Mouse (Mus musculus): Measurements from ENCODE around the gene Mnt. TPM values are rescaled to one million over a fixed set of nuclear protein-coding genes. Genes with fewer than 3 reads are reported as not detected.
"Not testable (repeated sequence)": the region's sequence is repeated elsewhere in the genome, so short reads cannot be mapped to it uniquely, and the experiment has no call there.

The Mnt gene
- polyA plus RNA-seq (2021) = 24.7 TPM

DNA sequence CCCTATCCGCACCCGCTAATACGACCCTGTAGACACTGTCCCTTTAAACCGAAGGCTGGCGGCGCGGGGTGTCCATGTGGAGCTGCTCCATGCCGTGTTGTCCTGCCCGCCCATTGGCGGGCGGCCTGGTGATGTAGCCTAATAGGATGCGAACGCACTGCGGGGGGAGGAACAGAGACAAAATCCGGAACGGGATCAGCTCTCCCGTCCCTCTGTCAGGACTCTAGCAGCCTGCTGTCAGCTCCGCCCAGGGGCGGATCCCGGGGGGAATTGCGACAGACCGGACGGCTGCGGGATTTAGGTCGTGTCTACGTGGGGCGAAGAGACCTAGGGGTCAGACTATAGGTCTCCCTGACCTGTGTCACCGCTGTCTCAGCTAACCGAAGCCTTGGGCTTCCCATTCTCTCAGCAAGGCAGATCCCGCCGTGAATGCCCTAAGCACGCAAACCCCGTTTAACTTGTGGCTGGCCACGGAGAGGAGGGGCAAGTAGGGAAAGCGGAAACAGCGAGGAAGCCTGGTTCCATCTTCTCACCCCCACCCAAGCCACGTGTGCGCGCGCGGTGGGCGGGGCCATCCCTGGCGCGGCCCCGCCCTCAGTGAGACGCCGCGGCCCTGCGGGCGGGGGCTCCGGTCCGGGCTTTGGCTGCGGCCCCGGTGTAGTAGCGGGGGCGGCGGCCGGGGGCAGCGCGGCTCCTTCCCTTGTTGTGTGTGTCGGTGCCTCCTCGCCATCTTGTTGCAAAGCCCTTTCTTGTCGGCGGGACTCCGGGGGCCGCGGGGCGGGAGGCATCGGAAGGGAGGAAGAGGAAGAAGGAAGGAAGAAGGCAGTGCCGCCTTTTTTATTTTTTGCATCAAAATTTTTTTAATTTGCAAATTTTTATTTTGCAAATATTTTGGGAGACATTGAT, at the start of gene Mnt:
Gene Mnt (plus strand): TSS at position 665 of the 906 bp plus-strand sequence.
- peak; percentile 66 for ATAC-seq
- in situ Hi-C loops (cut with MboI; ENCODE audit: low pct_unique_long_range_greater_than_20kb) = no loop called here

DNA sequence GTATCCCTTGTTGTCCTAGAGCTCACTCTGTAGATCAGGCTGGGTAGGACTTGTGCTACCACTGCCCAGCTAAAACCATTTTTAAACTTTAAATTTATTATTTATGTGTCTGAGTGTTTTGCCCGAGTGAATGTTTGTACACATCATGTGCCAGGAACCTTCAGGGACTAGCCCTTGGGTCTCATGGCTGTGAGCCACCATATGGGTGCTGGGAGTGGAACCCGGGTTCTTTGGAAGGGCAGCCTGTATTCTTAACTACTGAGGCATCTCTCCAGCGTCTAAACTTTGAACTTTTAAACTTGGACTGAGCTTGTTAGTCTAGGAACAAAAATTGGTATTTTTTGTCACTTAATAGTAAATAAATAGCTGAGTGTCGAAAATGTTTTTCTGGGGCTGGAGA, 37.8 kb upstream of the Mnt start:
- DNase-seq (ENCODE audit: low read depth, low spot score) (no peak), ATAC-seq (no peak)
- H3K27me3 ChIP-seq = no peaks in the 10 kb centered on the region
- in situ Hi-C loops (cut with MboI; ENCODE audit: low pct_unique_long_range_greater_than_20kb) = no loop called here
- TF ChIP-seq CTCF (IDR thresholded peaks at IDR 0.05) = no peak
- POLR2A ChIA-PET = no interaction called here
- CTCF ChIA-PET = interaction anchor here (1.0 to 1.5 kb wide), 6 partner anchors 7 to 81 kb away, joined by 3 to 4 read pairs (median 3); no protein-coding TSS in a partner anchor

More for the DNA sequence above, at the start of gene Mnt:
- DNase-seq (ENCODE audit: low read depth, low spot score) = peak; percentile 99
- TF ChIP-seq CTCF (IDR thresholded peaks at IDR 0.05) = no peak
- ChIA-PET CTCF (interaction anchor here (2.5 kb wide), 1 partner anchor 10 kb away, joined by 9 read pairs; no protein-coding TSS in a partner anchor), POLR2A (interaction anchor here (1.1 to 1.9 kb wide), 3 partner anchors 8 to 86 kb away, joined by 3 to 10 read pairs (median 4); no protein-coding TSS in a partner anchor)
- no peaks in the 10 kb centered on the region for H3K27me3 ChIP-seq

DNA sequence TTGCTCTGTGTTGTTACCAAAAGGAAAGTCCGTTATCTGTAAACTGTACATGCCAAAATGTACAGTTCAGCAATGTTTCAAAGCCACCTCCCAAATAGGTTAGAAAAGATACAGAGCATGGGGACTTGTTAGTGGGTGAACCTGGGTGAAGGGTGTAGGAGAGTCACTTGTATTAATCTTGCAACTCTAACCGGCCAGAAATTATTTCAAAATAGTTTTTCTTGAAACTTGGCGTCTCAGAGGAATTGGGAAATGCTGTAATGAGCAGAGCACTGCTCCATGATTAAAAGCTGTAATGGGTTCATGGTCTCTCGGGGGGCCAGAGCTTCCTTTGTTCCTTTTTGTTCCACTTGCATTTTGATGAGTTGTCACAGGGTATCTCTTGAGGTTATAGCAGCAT, 30.1 kb upstream of the Mnt start:
- TF ChIP-seq CTCF (IDR thresholded peaks at IDR 0.05) = no peak
- in situ Hi-C loops (cut with MboI; ENCODE audit: low pct_unique_long_range_greater_than_20kb) = no loop called here
- ATAC-seq (no peak), DNase-seq (ENCODE audit: low read depth, low spot score) (no peak)
- ChIA-PET CTCF (interaction anchor here (1.3 kb wide), 1 partner anchor 8 kb away, joined by 3 read pairs; no protein-coding TSS in a partner anchor), POLR2A (no interaction called here)
- H3K27me3 ChIP-seq = no peaks in the 10 kb centered on the region

GRCm38 (mm10) chr11:74804081-74804627, 26.6 kb upstream of the Mnt start:
- TF ChIP-seq CTCF (IDR thresholded peaks at IDR 0.05) = no peak
- ChIA-PET CTCF (interaction anchor here (1.6 kb wide), 1 partner anchor 43 kb away, joined by 4 read pairs; no protein-coding TSS in a partner anchor), POLR2A (interaction anchor here (0.6 kb wide), 1 partner anchor 1712 kb away, joined by 3 read pairs; no protein-coding TSS in a partner anchor)
- H3K27me3 ChIP-seq = no peaks in the 10 kb centered on the region
- in situ Hi-C loops (cut with MboI; ENCODE audit: low pct_unique_long_range_greater_than_20kb) = no loop called here
- no peak for ATAC-seq
- no peak for DNase-seq (ENCODE audit: low read depth, low spot score)

- in situ Hi-C loops (cut with MboI; ENCODE audit: low pct_unique_long_range_greater_than_20kb) = no loop called here
- CTCF ChIA-PET = interaction anchor here (0.9 to 1.2 kb wide), 2 partner anchors 9 to 12 kb away, joined by 3 read pairs; no protein-coding TSS in a partner anchor
- POLR2A ChIA-PET = no interaction called here
- no peak for DNase-seq (ENCODE audit: low read depth, low spot score)
- ATAC-seq = no peak
- H3K27me3 ChIP-seq = no peaks in the 10 kb centered on the region
- no peak for TF ChIP-seq CTCF (IDR thresholded peaks at IDR 0.05)
Measured at GRCm38 (mm10) chr11:74807246-74807882, 23.4 kb upstream of the Mnt start.

DNA sequence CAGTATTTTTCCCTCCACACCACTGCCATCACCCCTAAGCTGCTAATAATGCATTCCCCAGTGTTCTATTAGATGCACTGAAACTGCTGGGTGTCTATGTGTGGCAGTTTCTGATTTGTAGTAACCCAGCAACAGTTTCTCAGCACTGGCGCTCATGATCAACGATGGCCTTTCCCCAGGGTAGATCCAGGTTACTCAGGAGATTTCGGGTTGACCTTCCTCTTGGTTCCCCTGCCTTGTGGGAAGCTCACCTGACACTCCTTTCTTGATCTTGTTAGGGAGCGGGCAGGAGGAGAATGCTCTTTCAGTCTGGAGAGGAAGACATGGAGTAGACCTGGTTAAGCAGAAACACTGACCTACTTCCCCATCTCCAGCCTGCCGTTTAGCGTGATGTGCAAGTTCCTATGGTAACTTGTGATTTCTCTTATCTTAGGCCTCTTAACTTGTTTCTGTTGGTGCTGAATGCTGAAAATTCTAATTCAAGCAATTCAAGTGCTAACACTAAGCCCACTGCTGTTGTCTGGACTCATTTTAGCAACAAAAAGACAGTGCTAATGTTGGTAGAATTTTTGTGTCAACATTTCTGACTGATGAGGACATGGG, 22.4 kb upstream of the Mnt start:
- ChIA-PET POLR2A (no interaction called here), CTCF (interaction anchor here (1.2 kb wide), 1 partner anchor 9 kb away, joined by 3 read pairs; no protein-coding TSS in a partner anchor)
- H3K27me3 ChIP-seq = no peaks in the 10 kb centered on the region
- in situ Hi-C loops (cut with MboI; ENCODE audit: low pct_unique_long_range_greater_than_20kb) = no loop called here
- DNase-seq (ENCODE audit: low read depth, low spot score) (no peak), ATAC-seq (no peak)
- no peak for TF ChIP-seq CTCF (IDR thresholded peaks at IDR 0.05)

DNA sequence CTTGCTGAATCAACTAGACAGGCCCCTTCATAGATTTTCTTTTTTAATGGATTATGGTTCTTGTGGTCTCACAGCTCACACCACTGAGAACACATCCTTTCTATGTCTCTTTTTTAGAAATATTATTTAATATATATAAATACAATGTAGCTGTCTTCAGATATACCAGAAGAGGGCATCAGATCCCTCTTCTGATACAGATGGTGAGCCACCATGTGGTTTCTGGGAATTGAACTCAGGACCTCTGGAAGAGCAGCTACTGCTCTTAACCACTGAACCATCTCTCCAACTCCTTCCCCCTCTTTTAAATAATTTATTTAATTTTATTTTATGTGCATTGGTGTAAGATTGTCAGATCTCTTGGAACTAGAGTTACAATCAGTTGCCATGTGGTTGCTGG, 20.6 kb upstream of the Mnt start:
- in situ Hi-C loops (cut with MboI; ENCODE audit: low pct_unique_long_range_greater_than_20kb) = no loop called here

DNA sequence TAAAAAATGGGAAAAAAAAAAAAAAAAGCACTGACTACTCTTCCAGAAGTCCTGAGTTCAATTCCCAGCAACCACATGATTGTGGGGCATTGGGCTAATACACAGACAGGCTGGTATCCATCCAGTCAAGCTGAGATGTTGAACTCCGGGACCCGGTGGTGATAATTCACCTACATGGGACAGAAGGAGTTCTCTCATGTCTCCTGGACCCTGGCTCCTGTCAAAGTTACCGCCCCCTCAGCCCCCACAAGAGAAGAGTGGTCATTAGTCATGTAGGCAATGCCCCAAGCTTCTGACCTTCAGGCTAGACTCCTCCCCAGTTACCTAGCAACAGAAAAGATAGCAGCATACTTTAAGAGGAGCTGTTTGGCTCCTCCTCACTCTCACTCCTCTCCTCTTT, 19.7 kb upstream of the Mnt start:
- CTCF ChIA-PET = interaction anchor here (0.8 kb wide), 1 partner anchor 11 kb away, joined by 4 read pairs; no protein-coding TSS in a partner anchor
- POLR2A ChIA-PET = not testable (repeated sequence)

More for the DNA sequence above, 20.6 kb upstream of the Mnt start:
- ChIA-PET CTCF (interaction anchor here (0.8 to 1.3 kb wide), 3 partner anchors 11 to 52 kb away, joined by 3 to 4 read pairs (median 3); no protein-coding TSS in a partner anchor), POLR2A (no interaction called here)
- ATAC-seq (no peak), DNase-seq (ENCODE audit: low read depth, low spot score) (no peak)
- H3K27me3 ChIP-seq = no peaks in the 10 kb centered on the region
- TF ChIP-seq CTCF (IDR thresholded peaks at IDR 0.05) = peak; percentile 39

GRCm38 (mm10) chr11:74811538-74811937, 19.2 kb upstream of the Mnt start:
- H3K27me3 ChIP-seq = no peaks in the 10 kb centered on the region
- ATAC-seq = no peak
- ChIA-PET POLR2A (no interaction called here), CTCF (interaction anchor here (0.8 to 1.5 kb wide), 2 partner anchors 10 to 177 kb away, joined by 3 read pairs; no protein-coding TSS in a partner anchor)
- no peak for TF ChIP-seq CTCF (IDR thresholded peaks at IDR 0.05)
- no peak for DNase-seq (ENCODE audit: low read depth, low spot score)
- in situ Hi-C loops (cut with MboI; ENCODE audit: low pct_unique_long_range_greater_than_20kb) = no loop called here

More for the DNA sequence above, 19.7 kb upstream of the Mnt start:
- in situ Hi-C loops (cut with MboI; ENCODE audit: low pct_unique_long_range_greater_than_20kb); H3K27me3 ChIP-seq; ATAC-seq; DNase-seq (ENCODE audit: low read depth, low spot score): not testable (repeated sequence)

GRCm38 (mm10) chr11:74815795-74816194, 14.9 kb upstream of the Mnt start:
- POLR2A ChIA-PET = no interaction called here
- CTCF ChIA-PET = interaction anchor here (1.7 to 5.0 kb wide), 2 partner anchors 9 to 32 kb away, joined by 5 to 19 read pairs; no protein-coding TSS in a partner anchor
- in situ Hi-C loops (cut with MboI; ENCODE audit: low pct_unique_long_range_greater_than_20kb) = no loop called here
- no peaks in the 10 kb centered on the region for H3K27me3 ChIP-seq
- no peak for TF ChIP-seq CTCF (IDR thresholded peaks at IDR 0.05)
- no peak for DNase-seq (ENCODE audit: low read depth, low spot score)
- no peak for ATAC-seq

Measured in Patski (cell line).